Mouse (Mus musculus) bone marrow, adult 2 months (tissue): ENCODE results near the gene Selenom.

ENCODE experiments used
- CTCF ChIP-seq: fragments of 200-500 bp; IDR thresholded peaks from 2 replicates; pipeline ENCODE4 v1.5.1; 2011; ENCODE audit warnings: low read length, control low read depth; ENCODE audit not compliant: control insufficient read depth, insufficient read depth
- POLR2A ChIP-seq: fragments of 200-500 bp; IDR thresholded peaks from 2 replicates; pipeline ENCODE4 v1.6.1; 2011; ENCODE audit warnings: low read depth, mild to moderate bottlenecking, control low read depth, low read length, borderline replicate concordance; ENCODE audit not compliant: control insufficient read depth

DNA sequence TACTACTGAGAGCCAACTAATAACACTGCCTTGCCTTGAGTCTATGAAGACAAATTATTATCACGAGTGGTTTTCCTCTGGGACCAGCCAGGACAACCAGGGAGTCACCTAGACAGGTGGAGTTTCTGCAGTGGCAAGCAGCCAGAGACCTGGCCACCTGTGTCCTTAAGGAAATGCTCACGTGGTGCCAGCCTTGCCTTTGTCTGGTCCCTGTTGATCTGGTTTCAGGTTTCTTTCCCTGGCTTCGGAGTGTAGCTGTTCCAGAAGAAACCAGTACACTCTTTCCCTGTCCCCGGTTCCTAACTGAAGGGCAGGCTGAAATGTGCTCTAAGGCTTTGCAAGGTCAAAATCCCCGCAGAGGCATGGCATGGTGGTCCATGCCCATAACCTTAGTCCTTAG is 17.7 kb upstream of the Selenom start:
- TF ChIP-seq CTCF (no peak), POLR2A (no peak)
